Mouse (Mus musculus) forelimb bud, embryonic 11.5 days (tissue): ENCODE measurements around the gene Espl1.

Experiments
- DNase-seq: peaks from one replicate; pipeline ENCODE4 v3.0.0-alpha.2; 2012; ENCODE audit warnings: low read depth, low spot score

Espl1 gene

GRCm38 (mm10) chr15:102295633-102296367 is at the start of gene Espl1:
Gene Espl1 (plus strand): TSS chr15:102296266.
- peak; percentile 93 for DNase-seq

- DNase-seq, result peak; percentile 98
Measured at GRCm38 (mm10) chr15:102246866-102247251, 49.2 kb upstream of the Espl1 start.

GRCm38 (mm10) chr15:102247252-102248130 is 48.6 kb upstream of the Espl1 start:
- no peak for DNase-seq

DNA sequence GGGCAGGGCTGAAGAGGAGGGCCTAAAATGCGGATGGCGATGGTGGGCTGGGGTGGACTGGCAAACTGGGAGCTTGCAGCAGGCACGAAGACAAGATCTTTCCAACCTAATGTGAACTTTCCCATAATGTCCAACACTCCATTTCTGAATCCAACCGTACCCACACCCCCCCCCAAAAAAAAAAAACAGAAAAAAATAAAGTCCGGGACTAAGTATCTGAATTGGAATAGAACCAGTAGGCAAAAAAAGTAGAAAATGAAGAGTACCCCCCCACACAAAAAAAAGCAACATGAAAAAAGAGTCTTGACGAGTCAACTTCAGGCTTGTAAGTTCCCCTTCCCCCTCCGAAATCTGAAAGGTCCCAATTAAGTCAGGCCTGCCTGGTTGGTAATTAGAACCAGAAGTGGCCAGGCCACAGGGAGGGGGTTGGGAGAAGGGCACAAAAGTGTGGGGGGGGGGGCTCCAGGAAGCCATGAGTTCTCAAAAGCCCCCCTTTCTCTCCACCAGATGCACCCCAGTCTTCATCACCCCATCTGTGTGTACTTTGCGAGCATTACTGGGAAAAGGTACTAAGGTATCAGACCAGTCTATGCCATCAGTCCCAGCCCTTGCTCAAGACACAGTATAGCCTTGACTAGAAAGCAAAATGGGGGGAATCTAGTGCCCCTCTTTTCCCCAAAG is 47.8 kb upstream of the Espl1 start:
- peak; percentile 78 for DNase-seq

DNA sequence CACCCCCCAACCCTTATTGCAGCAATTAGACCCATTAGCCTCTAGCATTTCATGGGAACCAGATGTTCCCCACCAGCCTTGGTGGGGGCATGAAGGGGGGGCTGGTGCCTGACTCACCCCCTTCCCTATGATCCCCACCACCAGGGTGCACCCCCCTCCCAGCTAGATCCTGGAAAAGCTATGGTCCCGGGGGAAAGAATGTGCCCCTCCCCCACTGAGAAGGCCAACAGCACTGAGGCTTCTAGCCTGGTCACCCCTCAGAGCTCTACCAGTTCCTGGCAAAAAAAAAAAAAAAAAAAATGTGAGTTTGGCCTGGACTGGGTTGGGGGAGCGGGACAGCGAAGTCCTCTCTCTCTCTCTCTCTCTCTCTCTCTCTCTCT is 47.3 kb upstream of the Espl1 start:
- DNase-seq, result peak; percentile 88

DNA sequence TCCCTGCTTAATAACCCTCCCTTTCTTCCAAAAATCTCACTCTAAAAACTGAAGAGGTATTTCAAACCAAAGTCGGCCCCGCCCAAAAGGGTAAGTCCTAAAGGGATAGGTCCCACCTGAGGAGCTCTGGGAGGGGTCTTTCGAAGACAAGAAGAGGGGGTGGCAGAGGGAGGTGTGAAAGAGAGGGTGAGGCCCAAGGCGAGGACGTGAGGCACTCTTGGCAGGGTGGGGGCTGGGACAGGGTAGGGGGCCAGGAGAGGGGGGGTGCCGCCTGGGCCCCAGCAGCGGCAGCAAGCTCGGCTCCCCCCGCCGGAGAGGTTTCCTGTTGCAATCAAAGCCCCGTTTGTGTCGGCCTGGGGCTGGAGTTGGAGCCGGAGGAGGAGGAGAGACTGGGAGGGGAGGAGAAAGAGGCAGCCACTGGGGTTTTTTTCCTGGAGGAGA is 46.8 kb upstream of the Espl1 start:
- peak; percentile 77 for DNase-seq

DNA sequence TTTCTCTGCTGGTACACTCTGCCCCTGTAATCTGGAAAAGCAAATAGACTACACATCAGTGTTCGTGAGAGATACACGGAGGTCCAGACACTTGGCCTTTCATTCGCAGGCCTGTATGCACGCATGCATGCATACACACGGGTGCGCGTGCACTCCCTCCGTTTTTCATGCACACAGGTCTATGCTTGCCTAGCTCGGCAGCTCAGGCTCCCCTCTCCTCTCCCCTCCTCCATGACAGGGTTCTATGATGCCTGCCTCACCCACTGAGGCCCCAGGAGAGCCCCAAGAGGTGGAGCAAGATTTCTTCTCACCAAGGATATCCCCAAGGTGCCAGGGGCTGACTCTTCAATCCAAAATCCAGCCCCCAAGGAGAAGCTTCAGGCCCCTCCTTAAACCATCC is 46.1 kb upstream of the Espl1 start:
- no peak for DNase-seq

GRCm38 (mm10) chr15:102250521-102250920 is 45.5 kb upstream of the Espl1 start:
- no peak for DNase-seq

DNA sequence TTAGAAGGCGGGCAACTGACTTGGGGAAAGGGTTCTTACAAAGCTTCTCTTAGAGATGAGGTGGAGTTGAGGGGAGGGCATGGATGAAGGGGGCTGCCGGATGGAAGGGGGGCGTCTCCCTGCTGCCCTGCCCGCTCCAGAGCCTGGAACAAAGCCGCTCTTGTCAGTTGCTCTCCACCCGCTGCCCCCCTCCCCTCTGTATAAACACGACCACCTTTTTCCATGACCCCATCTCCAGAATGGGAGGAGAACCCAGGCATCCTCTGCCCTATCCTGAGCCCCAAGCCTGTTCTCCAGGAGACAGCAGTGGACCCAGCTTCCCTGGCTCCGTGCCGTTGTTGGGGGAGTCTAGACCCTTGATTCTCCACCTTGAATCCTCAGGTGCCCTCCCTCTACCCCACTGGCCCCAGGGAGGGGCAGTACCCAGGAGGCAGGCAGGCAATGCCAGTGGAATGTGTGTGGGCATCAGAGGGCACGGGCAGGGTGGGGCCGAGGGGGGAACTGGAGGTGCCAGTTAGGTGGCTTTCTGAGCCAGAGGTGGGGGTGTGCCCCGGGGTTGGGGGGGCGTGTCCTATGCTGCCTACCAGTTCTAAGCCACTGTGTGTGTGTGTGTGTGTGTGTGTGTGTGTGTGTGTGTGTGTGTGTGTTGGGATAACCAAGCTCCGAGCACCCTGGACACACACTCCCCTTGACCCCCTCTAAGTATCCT is 40.4 kb upstream of the Espl1 start:
- DNase-seq, result no peak

DNA sequence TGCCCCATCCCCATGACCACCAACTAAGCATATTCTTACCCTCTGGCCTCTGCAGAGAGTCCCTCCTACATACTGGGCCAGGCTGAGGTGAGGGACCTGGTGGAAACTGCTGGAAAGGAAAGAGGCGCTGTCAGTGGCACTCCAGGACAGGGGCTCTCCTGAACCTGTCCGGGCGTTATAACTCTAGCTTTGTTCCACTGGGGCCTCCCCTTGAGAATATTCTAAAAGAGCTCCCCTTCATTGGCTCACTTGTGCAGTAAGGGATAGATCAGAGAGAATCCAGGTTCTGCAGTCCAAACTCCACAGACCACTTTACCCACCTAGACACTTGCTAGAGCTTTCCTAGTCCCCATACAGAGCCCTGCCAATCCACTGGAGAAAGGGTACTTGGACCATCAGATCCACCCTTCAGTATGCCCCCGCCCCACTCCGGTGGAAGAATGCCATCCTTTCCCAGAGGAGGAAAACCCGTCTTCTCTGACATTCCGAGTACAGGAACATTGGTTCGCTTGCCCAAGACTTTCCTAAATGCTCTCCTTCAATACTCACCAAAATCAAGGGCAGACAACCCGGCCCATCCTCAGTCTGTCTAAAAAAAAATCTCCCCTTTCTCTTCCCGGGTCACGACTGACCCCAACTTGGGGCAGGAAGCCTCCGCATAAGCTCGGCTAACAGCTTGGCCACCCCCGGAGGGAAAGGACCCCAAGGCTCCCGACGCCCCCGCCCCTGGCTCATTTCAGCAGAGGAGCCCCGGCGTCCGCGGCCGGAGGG is 39.5 kb upstream of the Espl1 start:
- no peak for DNase-seq

- DNase-seq, result no peak
Measured at GRCm38 (mm10) chr15:102257202-102258075, 38.6 kb upstream of the Espl1 start, which contains the start of gene Rarg. Gene Rarg (minus strand): TSS chr15:102257517.

- DNase-seq, result no peak
Measured at GRCm38 (mm10) chr15:102258076-102258470, 38.0 kb upstream of the Espl1 start.

DNA sequence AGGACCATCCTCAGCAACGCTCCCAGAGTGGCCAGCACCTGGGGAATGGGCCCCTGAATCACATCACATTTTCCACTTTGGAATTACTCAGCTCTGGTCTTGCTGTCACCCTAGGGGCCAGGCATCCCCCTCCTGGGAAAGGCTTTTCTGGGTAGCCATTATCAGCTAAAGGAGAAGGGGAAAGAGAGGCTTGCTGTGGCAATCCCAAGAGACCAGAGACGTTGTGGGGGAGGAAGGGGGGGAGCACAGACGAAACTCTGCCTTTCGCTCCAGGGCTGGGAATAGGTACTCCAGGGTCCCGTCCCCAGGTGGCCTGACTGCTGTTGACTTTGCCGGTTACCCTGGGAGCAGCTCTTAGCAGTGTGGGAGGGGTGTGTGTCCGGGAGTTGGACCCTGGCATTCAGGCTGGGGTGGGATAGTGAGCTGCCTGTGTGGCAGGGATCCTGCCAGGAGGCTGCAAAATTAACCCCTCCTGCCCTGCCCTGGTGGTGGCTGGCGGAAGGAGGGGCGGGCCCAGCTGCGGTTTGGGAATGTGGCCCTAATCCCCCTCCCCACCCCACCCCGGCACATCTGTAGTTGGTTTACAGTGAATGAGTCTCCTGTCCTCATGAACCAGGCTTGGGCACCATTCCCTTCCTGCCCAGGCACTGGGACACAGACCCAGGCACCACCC is 37.3 kb upstream of the Espl1 start:
- no peak for DNase-seq

- DNase-seq, result no peak
Measured at GRCm38 (mm10) chr15:102262582-102262981, 33.5 kb upstream of the Espl1 start.

GRCm38 (mm10) chr15:102263037-102263436 is 33.0 kb upstream of the Espl1 start:
- DNase-seq, result no peak

GRCm38 (mm10) chr15:102265548-102265947 is 30.5 kb upstream of the Espl1 start:
- DNase-seq, result no peak

DNA sequence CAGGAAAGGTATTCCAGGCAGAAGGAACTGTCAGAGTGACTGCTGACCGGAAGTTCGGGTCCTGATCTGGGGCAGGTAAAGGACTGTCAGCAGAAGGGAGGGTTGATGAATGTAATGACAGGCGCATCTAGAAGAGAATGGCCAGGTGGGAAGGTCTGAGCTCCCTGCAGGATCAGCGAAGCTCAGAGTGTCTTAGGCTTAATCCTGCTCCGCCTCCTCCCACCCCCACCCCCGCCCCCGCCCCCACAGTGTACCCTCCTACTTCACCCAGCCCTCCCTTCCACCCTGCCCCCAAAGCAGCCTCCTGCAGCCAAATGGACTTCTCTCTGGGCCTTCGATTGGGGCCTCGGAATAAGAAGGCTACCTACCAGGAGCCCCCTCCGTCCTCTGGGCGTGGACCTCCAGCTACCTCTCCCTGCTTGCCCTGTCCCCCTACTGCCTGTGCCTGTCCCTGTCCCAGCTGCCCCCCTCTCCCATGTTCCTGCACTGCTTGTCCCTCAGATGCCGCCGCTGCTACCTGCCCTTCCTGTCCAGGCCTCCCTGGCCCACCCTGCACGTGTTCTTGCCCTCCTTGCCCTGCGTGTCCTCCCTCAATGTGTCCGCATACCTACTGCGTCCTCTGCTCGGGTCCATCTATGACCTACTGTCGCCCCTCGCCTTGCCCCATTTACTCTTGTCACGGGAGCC is 25.6 kb upstream of the Espl1 start, which contains the start of gene Gm9918:
Gene Gm9918 (plus strand): TSS at position 290 of the 687 bp plus-strand sequence.
- DNase-seq, result no peak

- DNase-seq, result no peak
Measured at GRCm38 (mm10) chr15:102271441-102271840, 24.6 kb upstream of the Espl1 start.
